Mouse (Mus musculus): ENCODE measurements around the gene Fam71e1.

Fam71e1 gene

DNA sequence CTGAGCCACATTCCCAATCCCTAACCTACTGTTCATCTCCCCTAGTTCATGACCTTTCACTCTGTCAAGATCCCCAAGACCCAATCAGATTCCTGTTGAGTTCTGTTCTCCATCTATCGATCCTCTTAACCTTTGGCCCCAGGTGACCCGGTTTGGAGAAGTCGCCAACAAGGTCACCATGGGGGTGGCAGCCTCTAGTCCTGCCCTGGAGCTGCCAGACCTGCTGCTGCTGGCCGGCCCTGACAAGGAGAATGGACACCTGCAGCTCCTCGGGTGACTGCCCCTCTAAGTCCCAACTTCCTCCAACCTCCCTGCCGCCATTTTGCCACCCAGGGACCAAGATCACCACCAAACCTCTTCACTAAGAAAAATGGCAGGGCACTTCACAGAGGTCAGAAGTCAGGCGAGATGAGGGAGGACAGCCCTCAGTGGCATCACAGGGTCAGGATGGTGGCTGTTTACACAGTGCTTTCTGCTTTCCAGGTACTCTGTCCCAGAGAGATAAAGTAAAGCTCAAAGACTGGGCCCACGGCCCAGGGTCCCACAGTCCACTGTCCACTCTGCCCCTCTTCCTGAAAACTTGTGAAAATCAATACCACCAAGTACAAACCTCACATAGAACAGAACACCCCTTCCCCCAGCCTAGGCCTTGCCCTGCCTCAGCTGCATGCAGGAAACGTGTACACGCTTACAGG is 1.1 kb downstream of the Fam71e1 start:
- DNase-seq (ENCODE audit: low read depth in 1 of 2, low spot score in 2 of 2) = no peak

DNA sequence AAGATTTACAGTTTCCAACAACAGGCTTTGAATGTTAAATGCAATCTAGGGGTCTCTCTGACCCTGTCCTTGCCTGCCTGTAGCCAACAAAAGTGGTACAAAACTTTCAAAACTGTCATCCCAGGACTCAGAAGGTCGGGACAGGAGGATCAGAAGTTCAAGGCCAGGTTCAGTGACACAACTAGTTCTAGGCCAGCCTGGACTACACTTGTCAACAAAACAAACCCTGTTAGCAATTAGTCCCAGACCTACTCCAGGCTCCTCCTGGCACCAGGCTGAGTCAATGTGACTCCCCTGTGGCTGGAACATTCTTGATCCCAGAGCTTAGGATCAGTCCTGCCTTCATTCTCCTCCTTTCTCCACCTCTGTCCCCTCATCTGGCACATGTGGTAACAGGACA is 2.5 kb downstream of the Fam71e1 start:
- DNase-seq (ENCODE audit: low read depth in 1 of 2, low spot score in 2 of 2) = no peak

DNA sequence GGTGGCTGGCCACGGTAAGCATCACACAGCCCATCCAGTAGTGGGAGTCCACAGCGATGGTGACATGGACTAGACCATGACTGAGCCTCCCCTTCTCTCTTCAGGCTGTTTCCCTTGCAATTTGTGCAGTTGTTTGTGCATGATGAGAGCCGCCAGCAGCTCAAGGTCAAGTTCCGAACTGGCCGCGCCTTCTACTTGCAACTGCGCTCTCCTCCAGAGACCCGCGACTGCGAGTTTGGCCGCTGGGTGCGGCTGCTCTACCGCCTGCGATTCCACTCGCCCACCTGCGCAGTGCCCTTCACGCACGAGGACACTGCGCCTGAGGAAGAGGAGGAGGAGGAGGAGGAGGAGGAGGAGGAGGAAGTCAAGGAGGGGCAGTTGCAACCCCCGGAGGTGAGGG is 3.7 kb downstream of the Fam71e1 start:
- no peak for DNase-seq (ENCODE audit: low read depth in 1 of 2, low spot score in 2 of 2)

DNA sequence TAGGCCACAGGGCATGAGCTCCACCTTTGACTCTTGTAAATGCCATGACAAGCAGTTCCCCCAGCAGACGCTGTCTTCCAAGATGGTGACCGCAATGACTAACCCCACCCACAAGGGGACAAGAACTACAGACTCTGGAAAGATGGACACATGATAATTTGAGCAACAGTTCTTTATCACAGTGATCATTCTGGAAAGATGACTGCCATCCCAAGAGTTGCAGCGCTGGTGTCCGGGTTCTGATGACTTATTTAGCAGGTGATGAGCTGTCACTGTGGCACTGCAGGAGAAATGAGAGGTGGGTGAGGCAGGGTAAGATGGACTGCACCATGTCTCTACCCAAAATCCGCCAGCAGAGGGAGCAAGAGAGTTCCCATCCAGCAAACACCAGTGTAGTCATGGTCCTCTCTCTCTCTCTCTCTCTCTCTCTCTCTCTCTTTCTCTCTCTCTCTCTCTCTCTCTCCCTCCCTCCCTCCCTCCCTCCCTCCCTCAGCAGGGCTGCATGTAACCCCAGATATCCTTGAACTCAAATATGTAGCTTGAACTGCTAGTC is 5.3 kb downstream of the Fam71e1 start:
- DNase-seq (ENCODE audit: low read depth in 1 of 2, low spot score in 2 of 2) = peak; percentile 33 to 61

DNA sequence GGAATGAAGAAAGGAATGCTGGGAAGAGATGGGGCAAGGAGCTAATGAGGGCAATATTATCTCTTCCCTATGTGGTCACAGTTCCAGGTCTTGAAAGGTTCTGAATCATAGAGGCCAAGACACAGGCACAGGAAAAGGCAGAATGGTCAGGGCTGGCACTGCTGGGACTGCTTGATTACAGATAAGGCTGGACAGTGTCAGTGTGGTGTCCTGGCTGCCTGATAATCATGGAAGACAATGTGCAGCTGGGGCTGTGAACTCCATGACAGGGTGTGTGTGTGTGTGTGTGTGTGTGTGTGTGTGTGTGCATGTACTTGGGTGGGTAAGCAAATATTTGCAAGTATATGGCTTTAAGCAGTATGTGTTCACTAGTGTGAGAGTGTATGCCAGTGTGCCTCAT is 11.1 kb downstream of the Fam71e1 start:
- DNase-seq (ENCODE audit: low read depth in 1 of 2, low spot score in 2 of 2) = no peak

DNA sequence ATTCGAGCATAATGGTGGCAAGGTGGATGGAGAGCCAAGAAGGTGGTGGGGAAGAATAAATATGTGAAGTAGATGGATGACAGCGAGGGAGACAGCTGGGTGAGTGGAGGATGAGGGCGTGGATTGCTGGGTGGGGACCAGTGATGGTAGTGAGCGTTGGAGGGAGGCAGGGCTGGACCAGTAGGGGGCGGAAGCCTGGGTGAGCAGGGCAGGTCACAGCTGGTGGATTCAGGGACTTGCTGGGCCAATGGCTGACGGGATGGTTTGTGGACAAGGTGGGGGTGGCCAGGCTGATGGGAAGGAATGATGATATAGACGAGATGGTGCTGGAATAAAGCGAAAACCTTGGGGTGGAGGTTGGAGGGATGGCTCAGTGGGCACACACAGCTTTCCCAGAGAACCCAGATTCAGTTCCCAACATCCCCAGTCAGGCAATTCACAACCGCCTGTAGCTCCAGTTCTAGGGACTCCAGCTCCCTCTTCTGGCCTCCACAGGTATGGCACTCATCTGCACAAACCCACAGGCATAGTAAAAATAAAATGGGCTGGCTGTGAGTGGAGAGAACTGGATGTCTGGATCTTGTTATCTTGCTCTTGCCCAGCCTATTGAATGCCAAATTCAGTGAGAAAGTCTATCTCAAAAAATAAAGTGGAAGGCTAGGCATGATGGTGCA is 23.0 kb downstream of the Fam71e1 start:
- DNase-seq (ENCODE audit: low read depth in 1 of 2, low spot score in 2 of 2) = no peak

DNA sequence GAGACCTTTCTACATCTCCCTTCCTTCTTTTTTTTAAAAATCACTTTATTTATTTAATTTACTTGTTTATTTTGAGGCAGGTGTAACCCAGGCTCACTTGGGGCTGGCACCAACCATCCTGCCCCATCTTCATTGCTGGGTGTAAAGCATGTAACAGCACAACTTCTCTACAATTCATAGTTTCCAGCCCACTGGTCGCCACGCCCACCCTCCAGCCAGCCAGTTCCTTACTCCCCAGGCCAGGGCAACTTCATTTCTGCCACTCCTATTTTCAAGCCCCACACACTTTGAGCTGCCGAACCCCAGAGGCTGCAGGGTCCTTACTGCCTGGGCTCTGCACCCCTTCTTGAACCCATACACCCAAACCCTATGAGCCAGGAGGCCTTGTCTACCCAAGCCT is 24.6 kb downstream of the Fam71e1 start:
- no peak for DNase-seq (ENCODE audit: low read depth in 1 of 2, low spot score in 2 of 2)

DNA sequence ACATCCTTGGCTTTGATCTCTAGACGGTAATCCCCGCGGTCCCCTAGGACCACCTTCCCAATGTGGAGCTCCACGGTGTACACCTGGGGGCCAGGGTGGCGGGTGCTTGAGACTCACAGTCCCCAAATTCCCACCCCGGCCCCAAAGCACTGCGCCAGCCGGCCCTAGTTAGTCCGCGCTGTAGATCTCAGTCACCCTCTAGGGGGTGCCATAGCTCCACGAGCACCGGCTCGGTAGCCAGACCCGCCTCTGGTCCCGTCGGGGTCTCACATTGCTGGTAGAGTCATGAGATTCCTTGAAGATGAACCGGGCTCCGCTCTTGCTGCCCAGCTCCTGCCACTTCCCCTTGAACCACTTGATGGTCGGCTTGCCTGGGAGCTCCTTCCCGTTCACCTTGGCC is 25.3 kb downstream of the Fam71e1 start:
- DNase-seq (ENCODE audit: low read depth in 1 of 2, low spot score in 2 of 2) = no peak

DNA sequence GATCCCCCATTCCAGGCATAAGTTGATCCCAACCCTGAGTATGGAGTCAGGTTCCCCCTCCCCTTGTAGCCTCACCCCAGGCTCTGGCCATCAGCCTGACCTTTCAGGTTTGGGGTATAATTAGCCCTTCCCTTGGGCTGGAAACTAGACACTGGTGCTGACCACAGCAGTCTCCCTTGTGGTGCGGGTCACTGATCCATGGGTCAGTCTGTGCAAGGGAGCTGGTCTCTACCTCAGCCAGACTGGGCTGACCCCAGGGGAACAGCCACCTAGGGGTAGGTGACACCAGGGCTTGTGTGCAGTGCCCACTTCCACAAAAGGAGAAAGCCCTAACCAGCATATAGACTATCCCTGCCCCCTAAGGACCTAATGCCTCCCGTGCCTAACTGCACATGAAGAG is 26.7 kb downstream of the Fam71e1 start:
- DNase-seq (ENCODE audit: low read depth in 1 of 2, low spot score in 2 of 2) = no peak

DNA sequence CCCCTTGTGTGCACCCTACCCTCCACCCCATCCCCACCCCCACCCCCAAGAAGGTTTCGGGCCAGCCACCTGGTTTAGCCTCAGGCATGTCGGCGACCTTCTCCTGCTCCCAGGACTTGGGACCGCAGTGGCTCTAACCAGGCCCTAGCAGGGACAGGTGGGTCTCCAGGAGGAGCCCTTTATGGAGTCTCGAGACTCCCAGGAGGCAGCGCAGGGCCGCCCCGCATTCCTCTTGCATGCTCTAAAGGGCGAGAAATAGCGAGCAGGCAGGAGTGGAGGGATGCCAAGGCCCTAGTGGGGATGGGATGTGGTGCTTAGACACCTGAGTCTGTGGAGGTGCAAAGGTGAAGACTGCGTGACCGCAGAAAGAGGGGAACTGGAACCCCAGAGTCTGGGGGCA is 28.1 kb downstream of the Fam71e1 start, which contains the start of gene Mybpc2:
Gene Mybpc2, minus strand, starts transcription at position 155 of the 400 bp plus-strand sequence.
- DNase-seq (ENCODE audit: low read depth in 1 of 2, low spot score in 2 of 2) = no peak

DNA sequence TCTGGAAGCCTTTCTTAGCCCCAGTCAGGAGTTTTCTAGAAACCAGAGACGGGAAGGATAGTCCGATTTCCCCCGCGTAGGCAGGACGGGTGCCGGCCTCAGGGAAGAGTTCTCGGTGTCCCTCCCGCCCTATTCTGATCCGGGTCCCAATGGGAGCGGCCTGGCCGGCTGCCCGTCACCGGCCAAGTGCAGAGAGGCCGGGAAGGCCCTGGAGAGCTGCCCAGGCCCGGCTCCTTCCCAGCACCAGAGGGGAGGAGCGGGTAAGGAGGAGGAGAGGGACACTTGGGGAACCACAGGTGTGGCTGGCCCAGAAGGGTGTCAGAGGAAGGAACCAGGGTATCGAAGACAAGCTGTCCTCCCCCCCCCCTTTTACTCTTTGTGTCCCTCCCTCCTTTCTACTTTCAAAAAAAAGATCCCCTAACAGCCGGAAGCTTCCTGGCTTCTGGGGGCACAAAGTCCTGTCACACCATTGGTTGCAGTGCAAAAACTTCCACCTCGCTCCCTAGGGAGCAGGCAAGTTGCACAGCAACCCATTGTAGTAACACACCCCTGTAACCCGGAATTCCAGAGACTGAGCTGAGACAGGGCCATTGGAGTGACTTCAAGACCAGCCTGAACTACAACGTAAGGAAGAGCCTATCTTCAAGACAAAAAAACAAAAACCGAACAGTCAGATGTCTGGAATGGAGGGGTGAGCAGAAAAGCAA is 28.9 kb downstream of the Fam71e1 start:
- no peak for DNase-seq (ENCODE audit: low read depth in 1 of 2, low spot score in 2 of 2)

DNA sequence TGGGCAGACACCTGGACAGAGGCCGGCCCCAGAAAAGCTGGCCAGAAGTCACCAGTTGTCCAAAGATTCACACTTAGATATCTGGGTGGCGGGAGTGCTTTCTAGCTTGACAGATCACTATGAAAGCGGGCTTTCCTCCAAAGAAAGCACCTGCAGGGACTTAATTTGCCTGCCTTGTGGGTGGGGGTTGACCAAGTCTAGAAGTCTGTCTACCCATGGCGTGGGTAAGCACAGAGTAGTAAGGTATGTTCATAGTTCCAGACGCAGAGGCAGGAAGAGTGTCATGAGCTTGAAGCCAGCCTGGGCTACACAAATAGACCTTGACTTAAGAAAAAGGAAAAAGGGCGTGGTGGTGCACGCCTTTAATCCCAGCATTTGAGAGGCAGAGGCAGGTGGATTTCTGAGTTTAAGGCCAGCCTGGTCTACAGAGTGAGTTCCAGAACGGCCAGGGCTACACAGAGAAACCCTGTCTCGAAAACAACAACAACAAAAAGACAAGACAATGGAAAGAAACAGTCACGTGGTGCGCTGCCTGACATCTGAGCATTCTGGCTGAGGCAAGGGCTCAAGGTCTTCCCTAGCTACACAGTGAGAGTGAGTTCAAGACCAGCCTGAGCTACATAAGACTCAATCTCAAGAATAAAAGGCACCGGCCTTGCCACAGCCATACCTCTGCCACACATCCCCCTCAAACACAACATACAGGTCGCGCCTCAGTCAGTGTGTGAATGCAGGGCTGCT is 30.2 kb downstream of the Fam71e1 start:
- no peak for DNase-seq (ENCODE audit: low read depth in 1 of 2, low spot score in 2 of 2)

DNA sequence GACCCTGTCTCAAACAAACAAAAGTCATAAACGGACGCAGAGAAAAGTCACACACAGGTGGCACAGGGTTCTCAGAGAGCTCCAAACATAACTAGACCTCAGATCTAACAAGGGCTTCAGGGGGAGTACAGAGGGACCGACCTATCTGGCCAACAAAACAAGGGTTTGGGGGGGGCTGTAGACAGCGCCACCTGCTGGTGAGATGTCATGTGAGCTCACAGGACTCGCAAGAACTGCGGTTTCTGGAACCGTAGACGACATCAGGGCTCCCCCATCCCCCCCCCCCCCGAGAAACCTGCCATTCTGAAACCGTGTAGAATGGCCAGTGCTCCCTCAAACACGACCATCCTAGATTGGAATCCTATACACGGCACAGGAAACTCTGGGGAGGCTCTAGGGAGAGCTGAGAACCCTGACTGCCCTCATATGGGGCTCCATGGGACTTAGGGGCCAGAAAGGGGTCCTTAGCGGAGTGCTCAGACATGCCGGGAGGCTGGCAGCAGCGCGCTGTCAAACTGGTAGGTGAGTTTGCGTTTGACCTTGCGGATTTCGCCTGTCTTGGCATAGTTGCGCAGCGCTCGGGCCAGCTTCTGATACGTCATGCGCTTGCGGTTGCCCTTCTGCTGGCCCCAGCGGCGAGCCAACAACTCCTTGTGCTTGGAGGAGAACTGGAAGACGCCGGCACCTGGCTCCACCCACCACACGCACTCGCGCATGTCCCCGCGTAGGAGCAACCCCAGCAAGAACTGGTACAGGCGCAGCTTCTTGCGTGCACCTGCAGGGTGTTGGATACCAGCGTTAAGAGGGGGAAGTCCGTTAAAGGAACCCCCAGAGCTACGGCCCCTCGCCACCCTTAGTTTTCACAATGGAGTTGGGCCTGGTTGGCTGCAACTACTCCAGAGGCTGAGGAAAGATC is 31.4 kb downstream of the Fam71e1 start:
- DNase-seq (ENCODE audit: low read depth in 1 of 2, low spot score in 2 of 2) = peak; percentile 50 to 72

DNA sequence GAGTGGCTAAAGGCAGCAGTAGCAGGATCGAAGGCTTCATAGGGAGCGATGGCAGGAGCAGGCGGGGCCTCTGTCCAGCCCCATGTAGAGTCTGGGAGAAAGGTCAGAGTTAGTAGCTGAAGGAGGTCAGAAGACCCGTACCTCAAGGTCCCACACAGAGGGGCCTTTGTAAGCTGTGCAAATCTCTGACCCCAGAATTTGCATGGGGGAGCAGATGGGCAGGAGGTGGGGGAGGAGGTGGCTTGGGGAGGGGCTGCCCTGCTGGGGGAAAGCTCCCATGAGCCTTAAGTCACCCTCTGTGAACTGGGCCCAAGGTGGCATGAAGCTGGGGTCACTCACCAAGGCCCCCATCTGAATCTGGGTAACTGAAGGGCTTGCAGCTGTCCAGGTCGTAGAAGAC is 33.1 kb downstream of the Fam71e1 start:
- DNase-seq (ENCODE audit: low read depth in 1 of 2, low spot score in 2 of 2) = no peak

DNA sequence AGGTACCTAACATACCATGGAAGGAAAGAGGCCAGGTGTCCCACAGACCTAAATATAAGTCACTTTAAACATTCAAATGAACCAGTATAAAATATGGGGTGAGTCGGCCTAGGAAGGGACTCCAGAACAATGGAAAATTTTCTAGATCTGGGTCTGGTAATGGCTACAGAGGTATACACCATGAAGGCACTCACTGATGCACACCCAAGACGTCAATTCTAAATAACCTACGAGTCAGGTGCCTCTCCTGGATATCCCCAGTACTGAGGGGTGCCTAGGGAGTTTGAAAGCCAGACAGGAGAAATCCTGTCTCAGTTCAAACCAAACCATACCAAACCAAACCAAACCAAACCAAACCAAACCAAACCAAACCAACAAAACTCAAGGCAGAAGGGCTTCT is 34.1 kb downstream of the Fam71e1 start:
- no peak for DNase-seq (ENCODE audit: low read depth in 1 of 2, low spot score in 2 of 2)

DNA sequence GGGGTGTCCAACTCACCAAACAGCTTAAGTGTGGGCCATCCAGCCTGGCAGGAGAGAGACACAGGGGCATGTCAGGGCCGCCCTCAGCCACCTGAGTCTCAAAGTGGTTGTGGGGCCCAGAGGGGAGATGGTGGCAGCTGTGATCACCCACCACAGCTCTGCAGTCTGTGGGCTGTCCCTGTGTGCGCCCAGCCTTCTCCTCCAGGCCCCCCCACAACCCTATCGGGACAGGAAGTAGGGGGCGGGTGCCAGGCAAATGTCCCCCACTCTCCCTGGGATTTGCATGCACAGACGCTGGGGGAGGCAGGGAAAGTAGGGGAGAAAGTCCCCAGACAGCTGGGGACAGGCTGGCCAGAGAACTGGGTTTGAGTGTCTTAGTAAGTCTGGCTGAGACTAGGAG is 34.8 kb downstream of the Fam71e1 start:
- DNase-seq (ENCODE audit: low read depth in 1 of 2, low spot score in 2 of 2) = no peak

DNA sequence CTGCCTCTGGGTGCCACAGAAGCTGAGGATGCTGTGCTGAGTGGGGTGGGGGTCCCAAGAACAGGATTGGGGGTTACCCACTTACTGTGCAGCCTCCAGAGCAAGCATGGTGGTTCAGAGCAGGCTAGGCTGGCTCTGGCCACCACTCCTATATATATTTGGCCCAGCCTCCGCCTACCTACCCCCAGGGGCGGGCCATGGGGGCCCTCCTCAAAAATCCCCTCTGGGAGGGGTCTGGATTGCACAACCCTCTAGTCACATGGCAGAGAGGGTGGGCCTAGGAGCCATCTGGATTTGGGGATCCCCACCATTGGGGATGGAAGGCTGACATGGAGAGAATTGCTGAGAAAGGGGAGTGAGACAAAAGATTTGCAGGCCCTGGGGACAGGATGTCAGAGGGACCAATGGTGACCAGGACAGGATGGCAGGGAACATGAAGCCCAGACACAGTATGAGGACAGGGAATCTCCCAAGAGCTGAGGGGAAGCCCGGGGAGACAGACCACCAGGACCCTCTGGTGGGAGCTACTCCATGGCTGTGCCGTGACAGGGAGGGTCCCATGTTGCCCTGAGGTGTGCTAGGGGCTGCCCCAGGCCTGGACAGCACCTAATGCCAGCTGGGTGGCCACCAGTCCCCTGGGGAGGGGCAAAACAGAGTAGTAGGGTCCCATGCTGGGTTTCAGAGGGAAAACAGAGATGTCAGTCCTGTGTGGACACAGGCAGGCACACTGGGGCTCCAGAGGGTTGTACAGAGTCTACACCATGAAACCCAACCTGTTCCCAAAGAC is 35.8 kb downstream of the Fam71e1 start, which contains the start of gene Spib:
Gene Spib, minus strand, starts transcription at position 126 of the 787 bp plus-strand sequence.
- no peak for DNase-seq (ENCODE audit: low read depth in 1 of 2, low spot score in 2 of 2)

DNA sequence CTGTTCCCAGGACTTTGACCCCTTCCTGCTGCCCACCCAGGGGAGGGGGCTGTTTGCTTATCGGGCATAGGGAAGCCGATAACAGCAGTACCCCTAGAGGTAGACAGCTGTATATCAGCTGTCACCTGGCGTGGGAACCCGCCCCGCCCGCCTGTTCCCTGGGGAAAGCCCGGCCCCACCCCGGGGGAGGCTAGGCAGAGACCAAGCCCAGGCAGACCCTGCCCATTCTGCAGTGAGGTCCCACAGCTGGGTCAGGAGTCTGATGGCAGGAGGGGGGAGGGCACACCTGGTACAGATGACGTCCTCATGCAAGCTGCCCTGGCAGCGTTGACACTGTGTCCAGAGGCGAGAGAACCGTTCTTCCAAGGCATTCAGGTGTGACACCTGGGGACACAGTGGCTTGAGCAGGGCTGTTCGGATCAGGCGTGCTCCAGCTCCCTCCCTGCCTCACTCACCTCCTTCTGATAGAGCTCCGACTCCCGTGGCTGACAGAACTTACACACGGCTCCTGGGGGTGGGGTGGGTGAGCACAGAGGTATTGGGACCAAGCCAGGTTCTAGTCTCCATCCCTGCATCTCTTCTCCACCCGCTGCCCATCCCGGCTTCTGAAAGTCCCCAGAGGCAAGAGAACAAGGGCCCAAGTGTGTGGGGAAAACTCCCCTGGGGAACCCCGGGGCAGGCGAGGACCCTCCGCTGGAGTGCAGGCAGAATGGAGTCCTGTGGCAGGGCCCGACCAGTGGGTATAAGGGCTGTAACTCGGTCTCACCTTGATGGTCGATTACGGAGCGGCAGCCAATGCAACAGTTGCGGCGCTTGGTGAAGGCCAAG is 36.8 kb downstream of the Fam71e1 start:
- no peak for DNase-seq (ENCODE audit: low read depth in 1 of 2, low spot score in 2 of 2)

DNA sequence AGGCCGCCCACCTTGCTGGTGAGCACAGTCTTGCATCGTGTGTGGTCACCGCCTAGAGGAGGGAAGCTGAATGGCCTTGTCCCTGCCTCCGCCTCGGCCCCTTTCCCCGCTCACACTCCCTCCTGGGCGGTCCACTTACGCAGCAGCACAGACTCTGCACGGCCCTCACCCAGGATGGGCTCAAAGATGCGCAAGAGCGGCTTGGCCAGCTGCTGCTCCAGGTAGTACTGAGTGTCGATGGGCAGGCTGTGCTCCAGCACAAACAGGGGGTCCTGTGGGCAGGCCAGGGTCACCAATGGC is 37.3 kb downstream of the Fam71e1 start:
- no peak for DNase-seq (ENCODE audit: low read depth in 1 of 2, low spot score in 2 of 2)

Data from monocyte, adult 2 months (primary cell).